Mouse (Mus musculus) bone marrow, adult 2 months (tissue): Measurements from ENCODE around the gene Msantd3.

Experiments used
- CTCF ChIP-seq: fragments of 200-500 bp; IDR thresholded peaks from 2 replicates; pipeline ENCODE4 v1.5.1; 2011; ENCODE audit warnings: low read length, control low read depth; ENCODE audit not compliant: control insufficient read depth, insufficient read depth
- POLR2A ChIP-seq: fragments of 200-500 bp; IDR thresholded peaks from 2 replicates; pipeline ENCODE4 v1.6.1; 2011; ENCODE audit warnings: low read depth, mild to moderate bottlenecking, control low read depth, low read length, borderline replicate concordance; ENCODE audit not compliant: control insufficient read depth

DNA sequence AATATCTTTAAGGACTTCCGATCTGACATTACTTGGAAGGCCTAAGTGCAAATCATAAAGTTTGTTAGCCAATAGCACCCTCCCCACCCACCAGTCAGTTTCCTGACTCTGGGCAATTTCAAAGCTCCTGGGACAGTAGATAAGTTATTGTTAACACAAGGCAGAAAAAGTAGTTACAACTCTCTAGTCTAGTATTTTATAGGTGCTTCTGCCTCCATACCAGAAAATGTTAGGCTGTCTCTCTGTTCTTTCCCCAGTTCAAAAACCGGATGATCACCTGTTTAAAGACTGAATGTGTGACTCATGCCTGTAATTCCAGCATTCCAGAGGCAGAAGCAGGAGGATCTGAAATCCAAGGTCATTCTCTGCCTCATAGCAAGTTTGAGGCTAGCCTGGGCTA lies 1.2 kb upstream of the Msantd3 start:
- TF ChIP-seq POLR2A (no peak), CTCF (no peak)
